ENCODE assay signal across 8 mouse cellular contexts in the genomic region with DNA sequence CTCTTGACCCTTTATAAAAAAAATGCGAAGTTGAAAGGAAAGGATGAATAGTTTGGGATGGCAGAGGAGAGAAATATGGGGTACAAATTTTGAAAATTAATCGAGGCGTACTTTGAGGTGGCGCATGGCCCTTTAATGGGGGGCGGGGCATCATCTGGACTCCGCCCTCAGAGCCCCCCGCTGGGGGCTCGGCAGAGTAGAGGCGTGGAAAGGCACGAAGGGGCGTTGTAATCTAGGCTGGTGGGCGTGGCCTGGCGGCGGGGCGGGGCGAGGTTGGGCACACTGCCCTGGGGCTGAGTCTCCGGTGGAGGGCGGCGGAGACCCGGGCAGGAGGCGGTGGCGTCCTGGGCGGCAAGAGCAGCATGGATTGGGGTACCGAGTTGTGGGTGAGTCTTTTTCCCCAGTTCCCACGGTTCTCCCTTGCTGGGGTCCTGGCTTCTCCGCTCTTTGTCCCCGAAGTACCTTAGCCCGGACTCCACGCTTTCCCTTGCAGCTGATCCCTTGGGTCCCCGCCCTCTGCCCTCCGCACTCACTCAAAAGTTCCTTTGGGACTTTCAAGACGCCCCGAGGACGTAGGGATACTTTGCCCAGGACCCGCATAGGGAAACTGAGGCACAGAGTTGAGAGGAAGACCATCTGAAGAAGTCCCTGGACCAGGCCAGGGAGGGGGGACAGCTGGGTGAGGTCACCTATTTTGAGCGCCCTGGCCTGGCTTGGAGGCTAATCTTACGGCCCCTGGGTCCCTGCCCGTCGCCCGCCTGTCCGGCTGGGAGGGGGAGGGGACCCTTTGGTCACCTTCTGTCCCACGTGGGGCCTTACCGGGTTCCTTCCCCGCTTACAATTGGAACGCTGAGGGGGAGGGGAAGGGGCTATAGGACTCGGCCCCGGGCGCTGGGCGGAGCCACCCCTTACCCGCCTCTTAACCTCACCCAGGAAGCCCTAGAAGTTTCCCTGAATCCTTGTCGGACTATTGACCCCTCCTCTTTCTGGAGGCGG. TPM values are rescaled to one million over a fixed set of nuclear protein-coding genes. Genes with fewer than 3 reads are reported as not detected.
DNase-seq lines count a peak whose midpoint lies in the region; ATAC-seq and TF ChIP-seq lines count a peak whose summit lies in the region.

Trip10 (plus strand) TSS at position 270 of the 996 bp plus-strand sequence.

- no peak for ATAC-seq in forebrain, embryonic 16.5 days
- peak; percentile 53 for ATAC-seq in liver, postnatal 0 days
- peak; percentile 3 for ATAC-seq in neural tube, embryonic 13.5 days (ENCODE audit: low read depth)

- no peak for TF ChIP-seq EP300 in liver, postnatal 0 days (IDR thresholded peaks at IDR 0.05; ENCODE audit: low read depth)

- DNase-seq in ES-CJ7 (ENCODE audit: low read depth, low spot score), result peak; percentile 90
- peak; percentile 86 for DNase-seq in cerebellum, adult 11-12 months
- peak; percentile 94 for DNase-seq in heart, postnatal 25 days (ENCODE audit: low spot score)
- DNase-seq in layer of hippocampus, adult 11-12 months (ENCODE audit: low spot score), result peak; percentile 90
- DNase-seq in liver, postnatal 0 days, result peak; percentile 96
- peak; percentile 13 for DNase-seq in telencephalon, adult 2 months (ENCODE audit: low read depth, low spot score)

- H3K4me2 ChIP-seq in forebrain, embryonic 16.5 days (ENCODE audit: low read length), result peak within 1 kb of the TSS; percentile 86
- H3K4me2 ChIP-seq in liver, postnatal 0 days (ENCODE audit: low read depth, low read length), result peak within 1 kb of the TSS; percentile 98
- peak within 1 kb of the TSS; percentile 91 for H3K4me2 ChIP-seq in neural tube, embryonic 13.5 days

- H3K4me1 ChIP-seq in forebrain, embryonic 16.5 days (replicated peaks; ENCODE audit: control insufficient read depth, insufficient read depth, low read length), result peaks cover 27% of the 10 kb centered on the region
- peaks cover 29% of the 10 kb centered on the region for H3K4me1 ChIP-seq in liver, postnatal 0 days (ENCODE audit: insufficient read depth)
- H3K4me1 ChIP-seq in neural tube, embryonic 13.5 days (replicated peaks), result peaks cover 39% of the 10 kb centered on the region

- H3K36me3 ChIP-seq in forebrain, embryonic 16.5 days (ENCODE audit: control insufficient read depth, insufficient read depth), result no peaks in the 10 kb centered on the region
- peaks cover 9% of the 10 kb centered on the region; the same call in 1 of the 2 replicates for H3K36me3 ChIP-seq in liver, postnatal 0 days (replicated peaks; ENCODE audit: insufficient read depth, low read length)
- peaks cover 17% of the 10 kb centered on the region for H3K36me3 ChIP-seq in neural tube, embryonic 13.5 days

- TF ChIP-seq CTCF in liver, postnatal 0 days (IDR thresholded peaks at IDR 0.05; ENCODE audit: low read depth), result peak; percentile 53

- intact Hi-C loops in heart, postnatal 25 days (cut with DNase I), result loop anchor here (2.0 to 10.0 kb wide), 2 partner anchors 25 to 435 kb away; no protein-coding TSS in a partner anchor

- under 1% methylated on average over 49 of the region's 52 CpGs for WGBS in forebrain, embryonic 16.5 days
- under 1% methylated on average over 49 of the region's 52 CpGs for WGBS in liver, postnatal 0 days (ENCODE audit: insufficient replicate concordance)
- under 1% methylated on average over 51 of the region's 52 CpGs for WGBS in neural tube, embryonic 13.5 days

- H3K27me3 ChIP-seq in forebrain, embryonic 16.5 days (replicated peaks; ENCODE audit: control insufficient read depth, insufficient read depth, low read length), result no peaks in the 10 kb centered on the region
- no peaks in the 10 kb centered on the region for H3K27me3 ChIP-seq in liver, postnatal 0 days (ENCODE audit: insufficient read depth, low read length)
- no peaks in the 10 kb centered on the region for H3K27me3 ChIP-seq in neural tube, embryonic 13.5 days

- peak within 1 kb of the TSS; percentile 72 for H3K27ac ChIP-seq in forebrain, embryonic 16.5 days (ENCODE audit: low read length)
- peak within 1 kb of the TSS; percentile 86 for H3K27ac ChIP-seq in liver, postnatal 0 days (ENCODE audit: low read depth)
- peak within 1 kb of the TSS; percentile 89 for H3K27ac ChIP-seq in neural tube, embryonic 13.5 days (replicated peaks)

- peak within 1 kb of the TSS; percentile 51 for H3K9ac ChIP-seq in forebrain, embryonic 16.5 days (replicated peaks; ENCODE audit: low read depth, low read length)
- H3K9ac ChIP-seq in liver, postnatal 0 days (replicated peaks), result peak within 1 kb of the TSS; percentile 76
- peak within 1 kb of the TSS; percentile 70 for H3K9ac ChIP-seq in neural tube, embryonic 13.5 days

- H3K4me3 ChIP-seq in forebrain, embryonic 16.5 days (replicated peaks; ENCODE audit: low read length), result peak within 1 kb of the TSS; percentile 60
- peak within 1 kb of the TSS; percentile 90 for H3K4me3 ChIP-seq in liver, postnatal 0 days (ENCODE audit: low read depth, low read length)
- H3K4me3 ChIP-seq in neural tube, embryonic 13.5 days, result peak within 1 kb of the TSS; percentile 60

- no peaks in the 10 kb centered on the region for H3K9me3 ChIP-seq in forebrain, embryonic 16.5 days (ENCODE audit: control insufficient read depth, low read length)
- no peaks in the 10 kb centered on the region for H3K9me3 ChIP-seq in liver, postnatal 0 days (ENCODE audit: low read length)
- H3K9me3 ChIP-seq in neural tube, embryonic 13.5 days, result no peaks in the 10 kb centered on the region

RNA-seq across cellular contexts. Expression of gene Trip10, which starts in this region (rescaled TPM):
- polyA plus RNA-seq in forebrain, embryonic 16.5 days (2015; fragmentation: Nextera tagmentation; extraction: Ambion mirVana), result 12.0 and 14.2 TPM in 2 replicates
- 100 to 1,000 TPM in 1 of 2 experiments, 10 to 100 TPM in 1; 90.6 to 107 TPM for total RNA-seq in heart, postnatal 25 days (2021)
- polyA plus RNA-seq in liver, postnatal 0 days (2015; fragmentation: Nextera tagmentation; extraction: Ambion mirVana), result 9.3 TPM in 2 replicates
- 14.7 and 15.4 TPM in 2 replicates for polyA plus RNA-seq in neural tube, embryonic 13.5 days (2015; fragmentation: Nextera tagmentation; extraction: Ambion mirVana)

Comparison
In these comparisons a context has a peak if more than half of its experiments do, and no peak if none do; other contexts are left out.
1. DNase-seq: peak in every context shown above with its lines; median percentile 96 in liver, postnatal 0 days; 94 in heart, postnatal 25 days; 90 in ES-CJ7; 90 in layer of hippocampus, adult 11-12 months; 86 in cerebellum, adult 11-12 months; 13 in telencephalon, adult 2 months.